Mouse (Mus musculus) cerebellum, adult 2 months (tissue): ENCODE data around the gene Bcr.

Source experiments
- CTCF ChIP-seq: fragments of 200-500 bp; IDR thresholded peaks from 2 replicates; pipeline ENCODE4 v1.5.1; 2011; ENCODE audit warnings: low read depth, mild to moderate bottlenecking, control low read depth, low read length, moderate library complexity, borderline replicate concordance; ENCODE audit not compliant: insufficient read depth
- POLR2A ChIP-seq: fragments of 200-500 bp; IDR thresholded peaks from 2 replicates; pipeline ENCODE4 v1.6.1; 2011; ENCODE audit warnings: low read length, control low read depth, borderline replicate concordance; ENCODE audit not compliant: insufficient read depth

GRCm38 (mm10) chr10:75052902-75053301, 7.5 kb upstream of the Bcr start:
- TF ChIP-seq POLR2A, result no peak
- no peak for TF ChIP-seq CTCF
